Mouse (Mus musculus) kidney, postnatal 0 days (tissue): Measurements from ENCODE around the gene Mical2. TPM values are rescaled to one million over a fixed set of nuclear protein-coding genes. Genes with fewer than 3 reads are reported as not detected.

Source experiments
- ATAC-seq: fragments of 200-750 bp; cut with Nextera tagmentation; replicated peaks from 2 replicates; pipeline ENCODE4 v1.8.0; 2017; ENCODE audit warnings: low read depth, moderate number of reproducible peaks, moderate TSS enrichment, moderate library complexity; ENCODE audit not compliant: low FRiP score
- DNase-seq: peaks from one replicate; pipeline ENCODE4 v3.0.0-alpha.2; 2016; ENCODE audit warnings: low spot score
- H3K27ac ChIP-seq: fragments of 300-500 bp; sonication (generic); 2 replicates; pipeline ENCODE4 v1.5.1; 2014; ENCODE audit warnings: mild to moderate bottlenecking
- H3K27me3 ChIP-seq: fragments of 300-500 bp; sonication (generic); 2 replicates; pipeline ENCODE4 v1.6.1; 2014; ENCODE audit warnings: low read length, mixed read lengths; ENCODE audit not compliant: insufficient read depth
- H3K36me3 ChIP-seq: fragments of 300-500 bp; sonication (generic); 2 replicates; pipeline ENCODE4 v1.6.1; 2014; ENCODE audit warnings: low read length, mixed read lengths; ENCODE audit not compliant: insufficient read depth
- H3K4me1 ChIP-seq: fragments of 300-500 bp; sonication (generic); replicated peaks from 2 replicates; pipeline ENCODE4 v1.6.1; 2014; ENCODE audit warnings: antibody characterized with exemption, low read length, mixed read lengths; ENCODE audit not compliant: insufficient read depth
- H3K4me2 ChIP-seq: fragments of 300-500 bp; sonication (generic); 2 replicates; pipeline ENCODE4 v1.6.1; 2014; ENCODE audit warnings: mild to moderate bottlenecking, low read length, moderate library complexity, mixed read lengths
- H3K4me3 ChIP-seq: fragments of 300-500 bp; sonication (generic); replicated peaks from 2 replicates; pipeline ENCODE4 v1.5.1; 2014; ENCODE audit warnings: low read depth, low read length
- H3K9ac ChIP-seq: fragments of 300-500 bp; sonication (generic); 2 replicates; pipeline ENCODE4 v1.6.1; 2014; ENCODE audit warnings: low read depth, low read length
- H3K9me3 ChIP-seq: fragments of 300-500 bp; sonication (generic); replicated peaks from 2 replicates; pipeline ENCODE4 v1.6.1; 2016; ENCODE audit warnings: low read length, inconsistent platforms, mixed read lengths
- CTCF ChIP-seq: IDR thresholded peaks from 2 replicates; pipeline ENCODE4 v1.5.1; 2016; ENCODE audit warnings: antibody characterized with exemption, low read depth, mild to moderate bottlenecking, moderate library complexity
- WGBS: fragments of 180-500 bp; shearing (Covaris S2); extraction: QIAGEN DNeasy Blood & Tissue Kit; methylation state at CpG from one replicate; pipeline ENCODE4 v1.1.7; 2014; 5-methylcytosine and 5-hydroxymethylcytosine counted together
- polyA plus RNA-seq: library from polyadenylated mRNA; unstranded; fragments of >200 nt; fragmentation: Nextera tagmentation; extraction: Ambion mirVana; gene quantifications from 2 replicates; pipeline ENCODE4 v1.2.1, GENCODE M21; 2015

The Mical2 gene
- polyA plus RNA-seq, 1 experiment from 2014 or later, result 5.1 TPM

GRCm38 (mm10) chr7:112289990-112290389 lies 64.3 kb downstream of the Mical2 start:
- Histone ChIP-seq H3K9ac (no peak overlapping the region), H3K9me3 (no peaks in the 10 kb centered on the region), H3K4me1 (peaks cover 11% of the 10 kb centered on the region), H3K27me3 (no peaks in the 10 kb centered on the region), H3K27ac (no peak overlapping the region; the same call in 1 of the 2 replicates), H3K4me3 (no peak overlapping the region), H3K4me2 (no peak overlapping the region), H3K36me3 (no peaks in the 10 kb centered on the region)
- DNase-seq (no peak), ATAC-seq (no peak)
- TF ChIP-seq CTCF, result no peak
- WGBS, result 38% methylated on average over 4 of the region's 4 CpGs

GRCm38 (mm10) chr7:112293456-112294104 lies 67.9 kb downstream of the Mical2 start:
- Histone ChIP-seq H3K9ac (no peak overlapping the region), H3K4me3 (no peak overlapping the region), H3K27me3 (no peaks in the 10 kb centered on the region), H3K36me3 (no peaks in the 10 kb centered on the region), H3K9me3 (no peaks in the 10 kb centered on the region), H3K4me1 (peaks cover 18% of the 10 kb centered on the region), H3K4me2 (no peak overlapping the region), H3K27ac (no peak overlapping the region)
- DNase-seq, result no peak
- 0 out of 2 replicates have a peak, but pooled peaks have one; percentile 34 for ATAC-seq
- TF ChIP-seq CTCF, result no peak
- WGBS, result 35% methylated on average over 7 of the region's 7 CpGs

- no peak overlapping the region for H3K4me2 ChIP-seq
- ATAC-seq (no peak), DNase-seq (no peak)
- no peaks in the 10 kb centered on the region for H3K9me3 ChIP-seq
- no peaks in the 10 kb centered on the region for H3K27me3 ChIP-seq
- peaks cover 19% of the 10 kb centered on the region for H3K4me1 ChIP-seq
- H3K9ac ChIP-seq, result no peak overlapping the region
- no peak overlapping the region for H3K4me3 ChIP-seq
- H3K27ac ChIP-seq, result no peak overlapping the region
- H3K36me3 ChIP-seq, result no peaks in the 10 kb centered on the region
- TF ChIP-seq CTCF, result no peak
- 73% methylated on average over 8 of the region's 8 CpGs for WGBS
Measured at GRCm38 (mm10) chr7:112295426-112296221, 70.0 kb downstream of the Mical2 start.

- no peak overlapping the region for H3K4me3 ChIP-seq
- H3K4me2 ChIP-seq, result no peak overlapping the region
- no peaks in the 10 kb centered on the region for H3K27me3 ChIP-seq
- WGBS, result 27% methylated on average over 9 of the region's 9 CpGs
- no peaks in the 10 kb centered on the region for H3K36me3 ChIP-seq
- no peak for TF ChIP-seq CTCF
- peak overlapping the region; percentile 85; the same call in 1 of the 2 replicates for H3K27ac ChIP-seq
- DNase-seq (peak; percentile 46), ATAC-seq (no peak)
- no peak overlapping the region for H3K9ac ChIP-seq
- peaks cover 19% of the 10 kb centered on the region for H3K4me1 ChIP-seq
- H3K9me3 ChIP-seq, result no peaks in the 10 kb centered on the region
Measured at GRCm38 (mm10) chr7:112298032-112298431, 72.4 kb downstream of the Mical2 start.

GRCm38 (mm10) chr7:112298871-112299422 lies 73.3 kb downstream of the Mical2 start:
- 65% methylated on average over 3 of the region's 3 CpGs for WGBS
- peak overlapping the region; percentile 85 for H3K27ac ChIP-seq
- TF ChIP-seq CTCF, result no peak

GRCm38 (mm10) chr7:112299521-112300096 lies 74.0 kb downstream of the Mical2 start:
- H3K27ac ChIP-seq, result peak overlapping the region; percentile 85
- peak; percentile 81 for ATAC-seq

More at GRCm38 (mm10) chr7:112298871-112299422, 73.3 kb downstream of the Mical2 start:
- ATAC-seq (no peak; the same call in 1 of the 2 replicates), DNase-seq (no peak)
- Histone ChIP-seq H3K36me3 (no peaks in the 10 kb centered on the region), H3K4me3 (no peak overlapping the region), H3K4me1 (peaks cover 16% of the 10 kb centered on the region), H3K9ac (no peak overlapping the region), H3K9me3 (no peaks in the 10 kb centered on the region), H3K27me3 (no peaks in the 10 kb centered on the region), H3K4me2 (no peak overlapping the region)

More at GRCm38 (mm10) chr7:112299521-112300096, 74.0 kb downstream of the Mical2 start:
- Histone ChIP-seq H3K4me1 (peaks cover 16% of the 10 kb centered on the region), H3K9me3 (no peaks in the 10 kb centered on the region), H3K9ac (no peak overlapping the region), H3K4me2 (no peak overlapping the region), H3K27me3 (no peaks in the 10 kb centered on the region), H3K4me3 (no peak overlapping the region), H3K36me3 (no peaks in the 10 kb centered on the region)
- no peak for TF ChIP-seq CTCF
- 11% methylated on average over 10 of the region's 10 CpGs for WGBS
- peak; percentile 94 for DNase-seq
